Mouse (Mus musculus): Measurements from ENCODE around the gene Tprg. TPM values are rescaled to one million over a fixed set of nuclear protein-coding genes. Genes with fewer than 3 reads are reported as not detected.

Gene Tprg
- total and polyA plus RNA-seq, 3 experiments: not detected

DNA sequence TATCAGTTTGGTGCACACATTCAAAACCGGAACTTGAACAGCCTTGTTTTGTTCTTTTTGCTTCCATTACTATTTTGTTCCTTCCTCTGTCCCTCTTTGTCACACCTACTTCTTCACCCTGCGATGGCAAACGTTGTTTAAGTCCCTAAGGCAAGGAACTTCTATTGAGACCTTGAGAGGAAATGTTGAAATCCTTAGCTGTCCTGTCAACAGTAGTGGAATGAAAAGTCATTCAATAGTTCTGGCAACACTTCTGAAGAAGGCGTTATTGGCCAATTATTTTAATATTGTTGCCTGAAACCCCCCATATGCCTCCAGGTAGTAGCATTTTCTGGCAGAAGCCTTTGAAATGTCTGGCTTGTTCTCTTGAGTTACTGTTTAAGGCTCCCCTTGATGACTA is 137.4 kb downstream of the Tprg start:
- H3K9ac ChIP-seq (ENCODE audit: insufficient read depth, low read depth): no peak overlapping the region
- no peak for TF ChIP-seq IRF4 (IDR thresholded peaks at IDR 0.05; ENCODE audit: low read depth, low read length)
- no peak for TF ChIP-seq ZMIZ1 (IDR thresholded peaks at IDR 0.05; ENCODE audit: low read depth, low read length)
- TF ChIP-seq ETS1 (conservative IDR thresholded peaks at IDR 0.05; ENCODE audit: low read depth, low read length): no peak
- TF ChIP-seq USF1 (IDR thresholded peaks at IDR 0.05; ENCODE audit: low read depth, low read length): no peak
- no peak for TF ChIP-seq KAT2A (IDR thresholded peaks at IDR 0.05; ENCODE audit: insufficient replicate concordance, low read length)
- H3K36me3 ChIP-seq (replicated peaks in 1 of 2; ENCODE audit: control insufficient read depth in 1 of 2, insufficient read depth in 1 of 2, low read length in 1 of 2): no peaks in the 10 kb centered on the region
- H3K27ac ChIP-seq (ENCODE audit: insufficient read depth, low read depth): no peak overlapping the region
- peaks cover 8 to 19% of the 10 kb centered on the region in 2 experiments for H3K4me1 ChIP-seq (ENCODE audit: control insufficient read depth in 1 of 2, insufficient read depth in 2 of 2)
- DNase-seq (ENCODE audit: extremely low read depth): no peak
- H3K27me3 ChIP-seq (replicated peaks): no peaks in the 10 kb centered on the region
- dilution Hi-C loops (cut with MboI; ENCODE audit: extremely low pct_ligation_motif_present, extremely low pct_unique_long_range_greater_than_20kb, low sequenced_read_pairs): no loop called here
- in situ Hi-C loops (cut with MboI; ENCODE audit: low pct_ligation_motif_present, low pct_unique_long_range_greater_than_20kb, low sequenced_read_pairs): no loop called here
- no peaks in the 10 kb centered on the region for H3K9me3 ChIP-seq (replicated peaks; ENCODE audit: low read length)
- no peak overlapping the region for H3K4me2 ChIP-seq (ENCODE audit: insufficient read depth, low read depth, poor library complexity, severe bottlenecking)
- no peak overlapping the region for H3K4me3 ChIP-seq (replicated peaks in 1 of 3; ENCODE audit: low read depth in 2 of 3, low read length in 2 of 3, poor library complexity in 1 of 3)
- no peaks in the 10 kb centered on the region for H3K79me2 ChIP-seq (replicated peaks; ENCODE audit: control insufficient read depth, extremely low read depth, insufficient read depth, poor library complexity, severe bottlenecking)

DNA sequence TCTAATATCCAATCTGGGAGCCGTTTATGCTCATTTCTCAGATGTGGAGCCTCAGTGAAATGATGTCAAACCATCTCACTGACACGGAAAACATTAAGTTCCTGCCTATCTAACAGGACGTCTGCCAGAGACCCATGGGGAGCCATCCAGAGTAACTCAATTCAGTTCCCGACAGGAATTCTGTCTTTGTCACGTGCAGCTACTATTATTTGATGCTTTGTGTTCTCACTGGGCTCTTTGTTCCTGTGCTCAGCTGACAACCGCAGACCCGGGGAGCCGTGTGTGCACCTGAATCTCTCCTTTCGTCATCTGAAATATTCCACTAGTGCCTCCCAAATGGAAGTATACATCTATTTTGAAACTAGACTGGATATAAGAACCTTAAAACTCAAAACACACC is 138.3 kb downstream of the Tprg start:
- in situ Hi-C loops (cut with MboI; ENCODE audit: low pct_ligation_motif_present, low pct_unique_long_range_greater_than_20kb, low sequenced_read_pairs): no loop called here
- Histone ChIP-seq H3K4me3 (replicated peaks in 1 of 3; ENCODE audit: low read depth in 2 of 3, low read length in 2 of 3, poor library complexity in 1 of 3) (no peak overlapping the region), H3K4me1 (ENCODE audit: control insufficient read depth in 1 of 2, insufficient read depth in 2 of 2) (peaks cover 8 to 19% of the 10 kb centered on the region in 2 experiments), H3K4me2 (ENCODE audit: insufficient read depth, low read depth, poor library complexity, severe bottlenecking) (no peak overlapping the region), H3K9me3 (replicated peaks; ENCODE audit: low read length) (no peaks in the 10 kb centered on the region), H3K27me3 (replicated peaks) (no peaks in the 10 kb centered on the region), H3K27ac (ENCODE audit: insufficient read depth, low read depth) (no peak overlapping the region), H3K36me3 (replicated peaks in 1 of 2; ENCODE audit: control insufficient read depth in 1 of 2, insufficient read depth in 1 of 2, low read length in 1 of 2) (no peaks in the 10 kb centered on the region), H3K9ac (ENCODE audit: insufficient read depth, low read depth) (no peak overlapping the region), H3K79me2 (replicated peaks; ENCODE audit: control insufficient read depth, extremely low read depth, insufficient read depth, poor library complexity, severe bottlenecking) (no peaks in the 10 kb centered on the region)
- dilution Hi-C loops (cut with MboI; ENCODE audit: extremely low pct_ligation_motif_present, extremely low pct_unique_long_range_greater_than_20kb, low sequenced_read_pairs): no loop called here
- no peak for DNase-seq (ENCODE audit: extremely low read depth)
- TF ChIP-seq TCF12 (IDR thresholded peaks at IDR 0.05; ENCODE audit: low read depth, low read length) (no peak), ZKSCAN1 (IDR thresholded peaks at IDR 0.05; ENCODE audit: borderline replicate concordance, low read depth, low read length) (no peak)

DNA sequence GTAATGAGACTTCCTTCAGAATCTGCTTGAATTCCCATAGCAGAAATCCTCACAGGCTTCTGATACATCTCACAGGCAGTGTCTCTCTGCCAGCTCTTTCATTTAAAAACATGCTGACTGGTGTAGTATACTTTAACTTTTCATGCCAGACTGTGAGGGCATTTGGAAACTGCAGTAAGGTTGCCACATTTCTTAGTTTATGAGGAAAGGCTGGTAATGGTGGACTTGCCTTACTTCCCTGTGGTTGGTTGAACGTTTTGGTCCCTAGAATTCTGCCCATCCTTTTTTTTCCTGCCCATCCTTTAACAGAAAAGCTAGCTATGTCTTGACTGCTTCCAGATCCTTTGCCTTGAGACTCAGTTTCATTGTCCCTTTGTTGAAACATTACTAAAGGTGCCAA is 138.8 kb downstream of the Tprg start:
- no peaks in the 10 kb centered on the region for H3K79me2 ChIP-seq (replicated peaks; ENCODE audit: control insufficient read depth, extremely low read depth, insufficient read depth, poor library complexity, severe bottlenecking)
- in situ Hi-C loops (cut with MboI; ENCODE audit: low pct_ligation_motif_present, low pct_unique_long_range_greater_than_20kb, low sequenced_read_pairs) (no loop called here), dilution Hi-C loops (cut with MboI; ENCODE audit: extremely low pct_ligation_motif_present, extremely low pct_unique_long_range_greater_than_20kb, low sequenced_read_pairs) (no loop called here)
- no peaks in the 10 kb centered on the region for H3K9me3 ChIP-seq (replicated peaks; ENCODE audit: low read length)
- no peak overlapping the region for H3K27ac ChIP-seq (ENCODE audit: insufficient read depth, low read depth)
- H3K36me3 ChIP-seq (replicated peaks in 1 of 2; ENCODE audit: control insufficient read depth in 1 of 2, insufficient read depth in 1 of 2, low read length in 1 of 2): no peaks in the 10 kb centered on the region
- H3K27me3 ChIP-seq (replicated peaks): no peaks in the 10 kb centered on the region
- TF ChIP-seq MAX (IDR thresholded peaks at IDR 0.05; ENCODE audit: low read length) (no peak), ETS1 (conservative IDR thresholded peaks at IDR 0.05; ENCODE audit: low read depth, low read length) (no peak), HCFC1 (IDR thresholded peaks at IDR 0.05; ENCODE audit: low read depth, low read length) (no peak), MYC (IDR thresholded peaks at IDR 0.05; ENCODE audit: low read depth, low read length) (no peak)
- peaks cover 8 to 19% of the 10 kb centered on the region in 2 experiments for H3K4me1 ChIP-seq (ENCODE audit: control insufficient read depth in 1 of 2, insufficient read depth in 2 of 2)
- no peak overlapping the region for H3K9ac ChIP-seq (ENCODE audit: insufficient read depth, low read depth)
- H3K4me3 ChIP-seq (replicated peaks in 1 of 3; ENCODE audit: low read depth in 2 of 3, low read length in 2 of 3, poor library complexity in 1 of 3): no peak overlapping the region
- DNase-seq (ENCODE audit: extremely low read depth): no peak
- H3K4me2 ChIP-seq (ENCODE audit: insufficient read depth, low read depth, poor library complexity, severe bottlenecking): no peak overlapping the region

Data from CH12.LX (cell line).